Mouse (Mus musculus): ENCODE data around the gene Atp2c1.

- TF ChIP-seq MAFK (IDR thresholded peaks at IDR 0.05; ENCODE audit: insufficient read depth, low read depth, low read length) (no peak), ZNF384 (IDR thresholded peaks at IDR 0.05; ENCODE audit: low read depth, low read length) (no peak), HCFC1 (IDR thresholded peaks at IDR 0.05; ENCODE audit: borderline replicate concordance, insufficient read depth, low read length) (no peak)
Measured at GRCm38 (mm10) chr9:105379533-105380145, 147.5 kb downstream of the Atp2c1 start.

Data from ES-E14 (cell line).